Mouse (Mus musculus) right cerebral cortex, adult 18-20 months (tissue): ENCODE measurements around the gene Olfr1283.

ENCODE experiments used
- DNase-seq: peaks from one replicate; pipeline ENCODE4 v3.0.0; 2022; ENCODE audit warnings: mixed read lengths

The Olfr1283 gene

GRCm38 (mm10) chr2:111366490-111366889 is at the start of gene Olfr1283:
Gene Olfr1283, plus strand, starts transcription at chr2:111366790.
- no peak for DNase-seq

GRCm38 (mm10) chr2:111326220-111326619 is 40.4 kb upstream of the Olfr1283 start, which contains the start of gene Olfr1281:
Gene Olfr1281, plus strand, starts transcription at chr2:111326520.
- no peak for DNase-seq

GRCm38 (mm10) chr2:111333721-111334120 is 32.9 kb upstream of the Olfr1283 start:
- peak; percentile 3 for DNase-seq

GRCm38 (mm10) chr2:111335976-111336375 is 30.6 kb upstream of the Olfr1283 start, which contains the start of gene Olfr1282:
Gene Olfr1282, minus strand, starts transcription at chr2:111336076.
- DNase-seq = no peak

GRCm38 (mm10) chr2:111375222-111375621 is 8.6 kb downstream of the Olfr1283 start, which contains the start of gene Olfr1284:
Gene Olfr1284, plus strand, starts transcription at chr2:111375522.
- DNase-seq = no peak
